Mouse (Mus musculus) heart, adult 11 months (tissue): ENCODE results near the gene Hoxa3.

Experiments
- DNase-seq: peaks from one replicate; pipeline ENCODE4 v3.0.0; 2022

Gene Hoxa3

GRCm38 (mm10) chr6:52180213-52180710 lies 32.9 kb downstream of the Hoxa3 start:
- DNase-seq: peak; percentile 57

GRCm38 (mm10) chr6:52179690-52180089 lies 33.4 kb downstream of the Hoxa3 start:
- peak; percentile 72 for DNase-seq

- peak; percentile 85 for DNase-seq
Observed at GRCm38 (mm10) chr6:52178918-52179665, 34.0 kb downstream of the Hoxa3 start.

GRCm38 (mm10) chr6:52177806-52178205 lies 35.3 kb downstream of the Hoxa3 start:
- DNase-seq: peak; percentile 70

GRCm38 (mm10) chr6:52177061-52177735 lies 35.9 kb downstream of the Hoxa3 start, which contains the start of gene 5730596B20Rik:
5730596B20Rik (plus strand) TSS chr6:52177498.
- peak; percentile 82 for DNase-seq

- DNase-seq: peak; percentile 79
Observed at GRCm38 (mm10) chr6:52176391-52176790, 36.7 kb downstream of the Hoxa3 start.

GRCm38 (mm10) chr6:52175864-52176263 lies 37.3 kb downstream of the Hoxa3 start:
- DNase-seq: peak; percentile 89

- peak; percentile 84 for DNase-seq
Observed at GRCm38 (mm10) chr6:52174968-52175751, 38.0 kb downstream of the Hoxa3 start.

GRCm38 (mm10) chr6:52173648-52174047 lies 39.5 kb downstream of the Hoxa3 start:
- DNase-seq: no peak

GRCm38 (mm10) chr6:52172501-52172900 lies 40.6 kb downstream of the Hoxa3 start:
- peak; percentile 97 for DNase-seq

GRCm38 (mm10) chr6:52171938-52172337 lies 41.2 kb downstream of the Hoxa3 start:
- DNase-seq: peak; percentile 81

- DNase-seq: peak; percentile 76
Observed at GRCm38 (mm10) chr6:52171331-52171730, 41.8 kb downstream of the Hoxa3 start.

- DNase-seq: no peak
Observed at GRCm38 (mm10) chr6:52170898-52171223, 42.3 kb downstream of the Hoxa3 start.

GRCm38 (mm10) chr6:52170166-52170897 lies 42.8 kb downstream of the Hoxa3 start:
- DNase-seq: peak; percentile 89

GRCm38 (mm10) chr6:52169499-52170165 lies 43.5 kb downstream of the Hoxa3 start:
- no peak for DNase-seq

GRCm38 (mm10) chr6:52168191-52169055 lies 44.7 kb downstream of the Hoxa3 start:
- peak; percentile 73 for DNase-seq

GRCm38 (mm10) chr6:52167736-52168161 lies 45.4 kb downstream of the Hoxa3 start:
- DNase-seq: peak; percentile 77

GRCm38 (mm10) chr6:52167176-52167575 lies 46.0 kb downstream of the Hoxa3 start:
- no peak for DNase-seq

- peak; percentile 42 for DNase-seq
Observed at GRCm38 (mm10) chr6:52166431-52167077, 46.6 kb downstream of the Hoxa3 start.
